Mouse (Mus musculus): ENCODE data around the gene Gm10322.

GRCm38 (mm10) chr10:59600516-59600915 lies 15.3 kb upstream of the Gm10322 start:
- TF ChIP-seq CTCF (IDR thresholded peaks at IDR 0.05; ENCODE audit: low read depth), result no peak
- TF ChIP-seq EP300 (IDR thresholded peaks at IDR 0.05; ENCODE audit: low read depth), result no peak
